Mouse (Mus musculus) E14TG2a.4 (cell line): ENCODE measurements around the gene Krt42.

ENCODE experiments used
- H3K27me3 ChIP-seq: 2 replicates; pipeline ENCODE4 v1.6.1; 2014; ENCODE audit warnings: low read length, control low read depth; ENCODE audit not compliant: insufficient read depth
- H3K36me3 ChIP-seq: 2 replicates; pipeline ENCODE4 v1.6.1; 2014; ENCODE audit warnings: low read length, control low read depth; ENCODE audit not compliant: insufficient read depth
- H3K4me1 ChIP-seq: replicated peaks from 2 replicates; pipeline ENCODE4 v1.6.1; 2014; ENCODE audit warnings: low read depth, low read length, control low read depth
- H3K4me3 ChIP-seq: replicated peaks from 2 replicates; pipeline ENCODE4 v1.5.1; 2014; ENCODE audit warnings: mild to moderate bottlenecking, low read length
- H3K9me3 ChIP-seq: 2 replicates; pipeline ENCODE4 v1.6.1; 2014; ENCODE audit warnings: low read length, control low read depth
- CTCF ChIP-seq: conservative IDR thresholded peaks from 2 replicates; pipeline ENCODE4 v1.5.1; 2014; ENCODE audit warnings: low read length
- NANOG ChIP-seq: IDR thresholded peaks from 2 replicates; pipeline ENCODE4 v1.6.1; 2014; ENCODE audit warnings: borderline replicate concordance, low read length, mixed read lengths
- POU5F1 ChIP-seq: IDR thresholded peaks from 2 replicates; pipeline ENCODE4 v1.6.1; 2014; ENCODE audit warnings: low read length, borderline replicate concordance

Gene Krt42

DNA sequence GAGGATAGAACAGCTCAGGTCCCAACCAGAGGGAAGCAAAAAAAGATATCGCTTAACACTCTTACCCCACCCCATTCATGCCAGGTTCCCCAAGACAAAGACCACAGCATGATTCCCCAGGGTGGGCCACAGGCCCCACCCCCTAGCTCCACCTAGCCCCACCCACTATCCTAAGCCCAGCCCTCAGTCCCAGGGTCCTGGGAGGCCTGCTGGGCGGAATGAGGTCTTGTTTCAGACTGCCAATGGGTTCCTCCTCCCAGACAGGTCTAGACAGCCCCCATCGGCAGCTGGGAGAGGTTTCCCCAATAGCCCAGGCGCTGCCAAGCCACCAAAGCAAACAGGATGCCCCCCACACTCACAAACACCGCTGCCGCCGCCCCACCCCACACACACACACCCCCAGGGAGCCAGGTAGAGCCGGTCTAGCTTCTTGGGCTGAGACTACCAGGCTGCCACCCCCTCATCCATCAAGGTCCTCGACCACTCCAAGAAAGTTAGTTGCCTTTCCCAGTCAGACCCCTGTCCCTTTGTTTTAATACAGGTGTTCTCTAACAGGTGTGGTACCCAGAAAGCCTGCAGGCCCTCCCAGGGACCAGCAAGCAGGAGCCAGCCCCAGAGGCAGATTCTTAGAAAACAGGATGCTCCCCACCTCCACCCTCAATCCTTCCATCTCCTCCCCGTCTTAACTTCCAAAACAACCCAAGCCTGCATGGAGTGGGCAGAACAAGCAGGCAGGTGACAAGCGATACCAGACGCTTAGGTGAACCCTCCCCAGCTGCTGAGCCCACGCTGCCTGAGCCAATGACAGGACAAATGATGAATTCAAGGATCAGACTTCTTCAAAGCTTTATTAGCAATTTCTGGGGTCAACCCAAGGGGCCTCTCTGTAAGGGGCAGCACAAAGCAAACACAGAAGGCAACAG is 7.4 kb downstream of the Krt42 start:
- Histone ChIP-seq H3K36me3 (peaks cover 15% of the 10 kb centered on the region), H3K4me1 (peaks cover 81% of the 10 kb centered on the region), H3K4me3 (peak overlapping the region; percentile 64), H3K9me3 (no peaks in the 10 kb centered on the region), H3K27me3 (peaks cover 23% of the 10 kb centered on the region)
- TF ChIP-seq NANOG (no peak), CTCF (no peak), POU5F1 (no peak)

DNA sequence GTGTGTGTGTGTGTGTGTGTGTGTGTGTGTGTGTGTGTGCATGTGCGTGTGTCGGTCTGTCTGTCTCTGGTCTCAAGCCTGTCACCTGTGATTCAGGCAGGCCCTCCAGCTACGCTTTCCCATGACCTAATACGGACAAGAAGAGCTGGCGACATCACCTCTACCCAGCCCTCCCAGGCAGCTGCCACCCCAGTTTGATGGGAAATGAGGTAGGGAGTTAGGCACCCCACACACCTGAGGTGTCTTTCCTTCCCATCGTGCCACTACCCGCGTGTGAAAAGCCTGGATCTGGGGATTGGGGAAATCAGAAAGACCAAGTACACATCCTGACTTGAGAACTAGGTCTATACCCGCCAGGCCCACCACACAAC is 8.5 kb downstream of the Krt42 start:
- H3K4me3 ChIP-seq = peak overlapping the region; percentile 64
- peaks cover 20% of the 10 kb centered on the region for H3K36me3 ChIP-seq
- H3K4me1 ChIP-seq = peaks cover 78% of the 10 kb centered on the region
- H3K9me3 ChIP-seq = no peaks in the 10 kb centered on the region
- H3K27me3 ChIP-seq = peaks cover 23% of the 10 kb centered on the region
- TF ChIP-seq CTCF (no peak), POU5F1 (no peak), NANOG (no peak)

DNA sequence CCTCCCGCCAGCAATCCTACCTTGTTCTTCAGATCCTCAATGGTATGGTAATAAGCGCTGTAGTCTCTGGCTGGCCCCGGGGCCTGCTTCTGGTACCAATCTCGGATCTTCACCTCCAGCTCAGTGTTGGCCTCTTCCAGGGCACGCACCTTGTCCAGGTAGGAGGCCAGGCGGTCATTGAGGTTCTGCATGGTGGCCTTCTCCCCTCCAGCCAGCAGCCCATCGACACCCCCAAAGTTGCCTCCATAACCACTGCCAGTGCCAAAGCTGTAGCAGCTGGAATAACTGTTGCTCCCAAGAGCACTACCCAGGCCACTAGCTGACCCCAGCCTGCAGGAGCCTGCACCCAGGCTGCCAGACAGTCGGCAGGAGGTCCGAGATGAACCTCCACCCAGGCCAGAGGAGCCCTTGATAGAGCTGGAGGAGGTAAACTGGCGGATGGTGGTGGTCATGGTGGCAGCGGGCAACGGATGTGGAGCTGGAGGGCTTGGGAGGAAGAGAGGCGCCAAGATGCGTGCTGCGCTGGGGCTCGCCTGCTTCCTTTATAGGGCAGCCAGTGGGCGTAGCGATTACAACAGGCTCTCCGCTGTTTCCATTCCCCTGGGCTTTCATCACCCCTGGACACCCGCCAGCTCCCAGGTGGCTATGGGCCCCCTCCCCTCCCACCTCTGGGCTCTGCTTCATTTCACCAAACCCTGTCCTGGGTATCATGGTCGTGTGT is 9.0 kb downstream of the Krt42 start, which contains the start of gene Krt17:
TSS of gene Krt17 (minus strand) at position 516 of the 721 bp plus-strand sequence.
- H3K9me3 ChIP-seq = no peaks in the 10 kb centered on the region
- peak within 1 kb of the TSS; percentile 64 for H3K4me3 ChIP-seq
- peaks cover 21% of the 10 kb centered on the region for H3K27me3 ChIP-seq
- TF ChIP-seq CTCF (no peak), NANOG (no peak), POU5F1 (no peak)
- H3K36me3 ChIP-seq = peaks cover 20% of the 10 kb centered on the region
- H3K4me1 ChIP-seq = peaks cover 78% of the 10 kb centered on the region

DNA sequence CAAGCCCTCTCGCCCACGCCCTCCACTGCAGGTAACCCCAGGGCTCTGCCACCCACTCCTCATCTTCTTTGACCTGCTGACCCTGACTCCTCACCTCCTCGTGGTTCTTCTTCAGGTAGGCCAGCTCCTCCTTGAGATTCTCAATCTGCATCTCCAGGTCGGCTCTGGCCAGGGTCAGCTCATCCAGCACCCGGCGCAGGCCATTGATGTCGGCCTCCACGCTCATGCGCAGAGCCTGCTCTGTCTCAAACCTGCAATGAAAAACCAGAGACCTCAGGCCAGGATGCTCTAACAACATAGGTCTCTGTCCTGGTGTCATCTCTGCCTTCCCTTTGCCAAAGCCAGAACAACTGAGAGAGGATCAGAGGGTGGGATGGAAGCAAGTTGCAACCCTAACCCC is 10.6 kb downstream of the Krt42 start:
- Histone ChIP-seq H3K27me3 (peaks cover 15% of the 10 kb centered on the region), H3K9me3 (no peaks in the 10 kb centered on the region), H3K4me1 (peaks cover 78% of the 10 kb centered on the region), H3K36me3 (peaks cover 14% of the 10 kb centered on the region), H3K4me3 (no peak overlapping the region)
- TF ChIP-seq NANOG (no peak), POU5F1 (no peak), CTCF (no peak)

DNA sequence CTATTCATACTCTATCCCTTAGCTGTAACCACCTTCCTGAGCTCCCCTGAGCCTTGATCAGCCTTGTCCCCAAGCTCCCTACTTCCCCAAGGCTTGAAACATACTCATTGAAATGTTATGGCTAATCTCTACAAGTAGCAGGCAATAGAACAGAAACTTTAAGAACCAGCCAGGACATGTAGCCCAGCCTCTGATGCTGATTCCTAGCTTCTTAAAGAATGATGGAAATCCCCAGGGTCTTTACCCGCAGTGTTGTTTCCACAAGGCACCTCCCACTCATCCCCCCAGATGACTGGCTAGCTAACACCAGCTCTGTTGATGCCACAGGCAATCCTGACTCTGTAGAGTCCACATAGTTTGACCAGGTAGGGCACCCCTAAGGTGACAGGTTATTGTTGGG is 11.7 kb downstream of the Krt42 start:
- H3K27me3 ChIP-seq = peaks cover 14% of the 10 kb centered on the region
- no peak overlapping the region for H3K4me3 ChIP-seq
- H3K9me3 ChIP-seq = no peaks in the 10 kb centered on the region
- peaks cover 74% of the 10 kb centered on the region for H3K4me1 ChIP-seq
- TF ChIP-seq NANOG = no peak
- no peak for TF ChIP-seq CTCF
- no peak for TF ChIP-seq POU5F1
- peaks cover 13% of the 10 kb centered on the region for H3K36me3 ChIP-seq

DNA sequence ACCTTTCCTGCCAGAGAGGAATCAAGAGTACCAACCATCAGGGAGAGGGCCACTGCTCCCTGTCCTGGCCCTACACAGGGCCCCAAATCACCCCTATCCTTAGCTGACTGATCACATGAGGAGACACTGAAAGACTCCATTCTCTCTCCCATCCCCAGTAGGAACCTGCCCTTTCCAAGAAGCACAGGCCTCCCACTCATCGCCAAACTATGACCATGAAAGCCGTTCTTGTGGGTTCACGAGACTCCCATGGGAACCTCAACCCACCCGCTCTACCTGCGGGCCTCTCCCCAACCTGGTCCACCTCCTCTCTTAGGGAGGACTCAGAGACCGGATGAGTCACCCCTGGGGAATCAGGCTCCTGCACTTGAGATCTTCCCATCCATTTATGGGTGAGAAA is 14.2 kb downstream of the Krt42 start:
- TF ChIP-seq POU5F1 (no peak), CTCF (no peak), NANOG (no peak)
- Histone ChIP-seq H3K9me3 (no peaks in the 10 kb centered on the region), H3K27me3 (peaks cover 14% of the 10 kb centered on the region), H3K4me3 (no peak overlapping the region), H3K4me1 (peaks cover 49% of the 10 kb centered on the region), H3K36me3 (peaks cover 13% of the 10 kb centered on the region)

DNA sequence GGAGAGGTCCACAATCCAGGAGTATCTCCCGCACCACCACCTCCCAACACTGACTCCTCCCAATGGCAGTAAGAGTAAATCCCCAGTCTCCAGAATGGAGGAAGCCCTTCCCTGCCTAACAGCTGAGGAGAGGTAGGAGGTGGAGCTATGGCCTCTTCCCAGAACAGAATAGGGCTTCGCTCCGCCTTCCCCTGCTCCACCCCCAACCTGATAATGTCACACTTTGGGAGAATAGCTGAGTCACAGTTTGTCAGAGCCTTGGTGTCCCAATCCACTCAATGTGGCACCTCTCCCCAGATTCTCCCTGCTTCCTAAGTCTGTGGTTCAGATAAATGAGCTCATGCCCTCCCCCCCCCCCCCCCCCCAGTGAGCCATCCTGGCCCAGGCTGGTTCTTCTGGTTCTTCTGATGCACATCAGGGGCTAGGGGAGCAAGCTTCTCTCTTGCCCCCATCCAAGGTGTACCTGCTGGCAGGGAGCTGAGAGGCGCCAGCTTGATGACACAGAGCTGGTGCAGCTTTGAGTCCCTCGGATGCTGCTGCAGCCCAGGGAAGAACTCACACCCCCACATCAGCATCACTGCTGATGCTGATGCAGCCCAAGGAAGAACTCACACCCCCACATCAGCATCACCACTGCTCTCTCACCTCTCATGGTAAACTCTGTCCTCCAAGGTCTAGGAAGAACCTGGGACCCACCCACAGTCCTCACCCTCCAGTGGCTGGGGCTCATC is 15.1 kb downstream of the Krt42 start:
- Histone ChIP-seq H3K9me3 (no peaks in the 10 kb centered on the region), H3K4me3 (no peak overlapping the region), H3K4me1 (peaks cover 41% of the 10 kb centered on the region), H3K27me3 (peaks cover 10% of the 10 kb centered on the region), H3K36me3 (peaks cover 13% of the 10 kb centered on the region)
- TF ChIP-seq POU5F1 = no peak
- no peak for TF ChIP-seq NANOG
- TF ChIP-seq CTCF = no peak
